Mouse (Mus musculus): ENCODE results near the gene Hist1h3e. TPM values are rescaled to one million over a fixed set of nuclear protein-coding genes. Genes with fewer than 3 reads are reported as not detected.
"Not testable (repeated sequence)": the region's sequence is repeated elsewhere in the genome, so short reads cannot be mapped to it uniquely, and the experiment has no call there.

Gene Hist1h3e
- polyA plus RNA-seq, 2 experiments, result 7.0 to 36.1 TPM

- ATAC-seq (ENCODE audit: low FRiP score, low read depth), result peak; percentile 92
- TF ChIP-seq POLR2A (IDR thresholded peaks at IDR 0.05; ENCODE audit: borderline replicate concordance, extremely low read depth, insufficient read depth, insufficient read length), result peak; percentile 94; the same call in 1 of the 2 replicates
These were observed 18.0 kb downstream of the Hist1h3e start, which contains the start of gene Hist1h3f for GRCm38 (mm10) chr13:23543965-23544786. Hist1h3f (plus strand) TSS chr13:23544052.

GRCm38 (mm10) chr13:23542999-23543607 lies 19.1 kb downstream of the Hist1h3e start, which contains the start of gene Hist1h2bh:
Hist1h2bh (minus strand) TSS chr13:23543392.
- DNase-seq (ENCODE audit: low spot score) (peak; percentile 96), ATAC-seq (ENCODE audit: low FRiP score, low read depth) (peak; percentile 92)
- WGBS, result under 1% methylated on average over 21 of the region's 42 CpGs
- Histone ChIP-seq H3K9ac (ENCODE audit: low read depth, low read length, severe bottlenecking) (peak within 1 kb of the TSS; percentile 58), H3K4me3 (replicated peaks; ENCODE audit: low read length) (peak within 1 kb of the TSS; percentile 41), H3K27ac (replicated peaks; ENCODE audit: low read depth, low read length) (peak within 1 kb of the TSS; percentile 97), H3K4me2 (replicated peaks; ENCODE audit: low read depth, low read length, severe bottlenecking) (peak within 1 kb of the TSS; percentile 83)
- not testable (repeated sequence) for H3K36me3 ChIP-seq (ENCODE audit: control insufficient read depth, insufficient read depth, low read length); H3K4me1 ChIP-seq (ENCODE audit: control insufficient read depth, insufficient read depth, low read length); H3K9me3 ChIP-seq (ENCODE audit: control insufficient read depth, low read length); H3K27me3 ChIP-seq (ENCODE audit: control insufficient read depth, insufficient read depth, low read length)
- peak; percentile 61; the same call in 1 of the 2 replicates for TF ChIP-seq POLR2A (IDR thresholded peaks at IDR 0.05; ENCODE audit: borderline replicate concordance, extremely low read depth, insufficient read depth, insufficient read length)

More at GRCm38 (mm10) chr13:23543965-23544786, 18.0 kb downstream of the Hist1h3e start, which contains the start of gene Hist1h3f:
- WGBS, result under 1% methylated on average over 22 of the region's 45 CpGs
- Histone ChIP-seq H3K4me3 (replicated peaks; ENCODE audit: low read length) (peak within 1 kb of the TSS; percentile 41), H3K27ac (replicated peaks; ENCODE audit: low read depth, low read length) (peak within 1 kb of the TSS; percentile 97), H3K36me3 (ENCODE audit: control insufficient read depth, insufficient read depth, low read length) (no peaks in the 10 kb centered on the region), H3K4me1 (ENCODE audit: control insufficient read depth, insufficient read depth, low read length) (no peaks in the 10 kb centered on the region), H3K9ac (ENCODE audit: low read depth, low read length, severe bottlenecking) (peak within 1 kb of the TSS; percentile 61), H3K9me3 (ENCODE audit: control insufficient read depth, low read length) (no peaks in the 10 kb centered on the region), H3K4me2 (replicated peaks; ENCODE audit: low read depth, low read length, severe bottlenecking) (peak within 1 kb of the TSS; percentile 83), H3K27me3 (ENCODE audit: control insufficient read depth, insufficient read depth, low read length) (no peaks in the 10 kb centered on the region)
- peak; percentile 99 for DNase-seq (ENCODE audit: low spot score)

GRCm38 (mm10) chr13:23542225-23542980 lies 19.8 kb downstream of the Hist1h3e start:
- 18% methylated on average over 3 of the region's 3 CpGs for WGBS
- not testable (repeated sequence) for H3K36me3 ChIP-seq (ENCODE audit: control insufficient read depth, insufficient read depth, low read length)

GRCm38 (mm10) chr13:23541497-23541896 lies 20.7 kb downstream of the Hist1h3e start:
- TF ChIP-seq POLR2A (IDR thresholded peaks at IDR 0.05; ENCODE audit: borderline replicate concordance, extremely low read depth, insufficient read depth, insufficient read length), result no peak
- no peak overlapping the region for H3K27ac ChIP-seq (replicated peaks; ENCODE audit: low read depth, low read length)
- WGBS, result 88% methylated on average over 3 of the region's 3 CpGs
- H3K4me2 ChIP-seq (replicated peaks; ENCODE audit: low read depth, low read length, severe bottlenecking), result no peak overlapping the region
- H3K27me3 ChIP-seq (ENCODE audit: control insufficient read depth, insufficient read depth, low read length), result no peaks in the 10 kb centered on the region
- no peaks in the 10 kb centered on the region for H3K36me3 ChIP-seq (ENCODE audit: control insufficient read depth, insufficient read depth, low read length)
- no peak overlapping the region for H3K9ac ChIP-seq (ENCODE audit: low read depth, low read length, severe bottlenecking)
- DNase-seq (ENCODE audit: low spot score) (no peak), ATAC-seq (ENCODE audit: low FRiP score, low read depth) (no peak)
- no peak overlapping the region for H3K4me3 ChIP-seq (replicated peaks; ENCODE audit: low read length)
- H3K9me3 ChIP-seq (ENCODE audit: control insufficient read depth, low read length), result no peaks in the 10 kb centered on the region
- peaks cover 2% of the 10 kb centered on the region for H3K4me1 ChIP-seq (ENCODE audit: control insufficient read depth, insufficient read depth, low read length)

More at GRCm38 (mm10) chr13:23542225-23542980, 19.8 kb downstream of the Hist1h3e start:
- H3K9ac ChIP-seq (ENCODE audit: low read depth, low read length, severe bottlenecking), result peak overlapping the region; percentile 58
- not testable (repeated sequence) for ATAC-seq (ENCODE audit: low FRiP score, low read depth); H3K9me3 ChIP-seq (ENCODE audit: control insufficient read depth, low read length); DNase-seq (ENCODE audit: low spot score); H3K4me1 ChIP-seq (ENCODE audit: control insufficient read depth, insufficient read depth, low read length); H3K27me3 ChIP-seq (ENCODE audit: control insufficient read depth, insufficient read depth, low read length)
- H3K4me2 ChIP-seq (replicated peaks; ENCODE audit: low read depth, low read length, severe bottlenecking), result peak overlapping the region; percentile 57
- H3K27ac ChIP-seq (replicated peaks; ENCODE audit: low read depth, low read length), result peak overlapping the region; percentile 81
- H3K4me3 ChIP-seq (replicated peaks; ENCODE audit: low read length), result peak overlapping the region; percentile 41

GRCm38 (mm10) chr13:23539821-23540220 lies 22.3 kb downstream of the Hist1h3e start:
- not testable (repeated sequence) for H3K9ac ChIP-seq (ENCODE audit: low read depth, low read length, severe bottlenecking); H3K4me1 ChIP-seq (ENCODE audit: control insufficient read depth, insufficient read depth, low read length); DNase-seq (ENCODE audit: low spot score); H3K27me3 ChIP-seq (ENCODE audit: control insufficient read depth, insufficient read depth, low read length); H3K9me3 ChIP-seq (ENCODE audit: control insufficient read depth, low read length); H3K27ac ChIP-seq (replicated peaks; ENCODE audit: low read depth, low read length); ATAC-seq (ENCODE audit: low FRiP score, low read depth); H3K4me2 ChIP-seq (replicated peaks; ENCODE audit: low read depth, low read length, severe bottlenecking); H3K36me3 ChIP-seq (ENCODE audit: control insufficient read depth, insufficient read depth, low read length); H3K4me3 ChIP-seq (replicated peaks; ENCODE audit: low read length)
- WGBS, result 67% methylated on average over 1 of the region's 1 CpGs
